Mouse (Mus musculus) CD4-positive, CD25-positive, alpha-beta regulatory T cell, adult 4 months (primary cell): ENCODE data around the gene Hpcal4. TPM values are rescaled to one million over a fixed set of nuclear protein-coding genes. Genes with fewer than 3 reads are reported as not detected.

Experiments used
- ATAC-seq: one replicate; pipeline ENCODE4 v1.8.0; 2017
- polyA plus RNA-seq, 2 experiments: library from polyadenylated mRNA; unstranded; fragments of 100-300 nt; shearing (Covaris generic); gene quantifications; one replicate each; pipeline ENCODE4 v1.2.1; 2017

Gene Hpcal4
- polyA plus RNA-seq, 2 experiments from 2014 or later: not detected

DNA sequence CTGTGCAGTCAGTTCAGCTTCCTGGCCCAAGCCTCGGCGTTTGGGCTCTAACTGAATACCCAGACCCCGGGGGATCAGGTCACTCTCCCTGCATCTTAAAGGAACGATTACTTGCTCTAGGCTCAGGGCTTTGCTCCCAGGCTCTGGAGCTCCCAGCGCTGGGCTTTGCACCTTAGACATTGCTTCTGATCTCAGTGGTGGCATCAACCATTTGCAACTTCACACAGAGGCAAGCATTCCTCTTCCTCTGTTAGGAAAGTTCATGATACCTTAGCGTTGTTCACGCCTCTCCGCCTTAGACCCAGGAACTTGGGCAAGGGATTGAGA is 19.0 kb downstream of the Hpcal4 start:
- ATAC-seq: no peak

DNA sequence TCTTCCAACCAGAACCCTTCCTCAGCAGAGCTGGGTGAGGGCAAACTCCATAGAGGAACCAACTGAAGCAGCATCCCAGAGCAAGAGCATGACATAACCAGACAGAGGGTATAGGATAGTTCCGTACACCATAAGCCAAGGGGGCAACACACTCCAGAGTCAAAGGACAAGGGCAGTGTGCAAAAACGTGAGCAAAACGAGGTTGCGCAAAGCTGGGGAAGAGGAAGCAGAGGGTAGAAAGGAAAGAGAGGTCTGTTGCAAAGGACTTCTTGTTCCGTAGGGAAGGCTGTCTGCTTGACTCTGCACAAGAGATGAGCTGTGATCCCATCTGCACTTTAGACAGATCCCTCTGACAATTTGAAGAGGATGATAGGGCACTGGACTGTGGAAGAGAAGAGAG is 24.3 kb downstream of the Hpcal4 start:
- no peak for ATAC-seq

GRCm38 (mm10) chr4:123210996-123211395 is 28.0 kb downstream of the Hpcal4 start:
- no peak for ATAC-seq

GRCm38 (mm10) chr4:123211453-123211852 is 28.4 kb downstream of the Hpcal4 start:
- no peak for ATAC-seq

DNA sequence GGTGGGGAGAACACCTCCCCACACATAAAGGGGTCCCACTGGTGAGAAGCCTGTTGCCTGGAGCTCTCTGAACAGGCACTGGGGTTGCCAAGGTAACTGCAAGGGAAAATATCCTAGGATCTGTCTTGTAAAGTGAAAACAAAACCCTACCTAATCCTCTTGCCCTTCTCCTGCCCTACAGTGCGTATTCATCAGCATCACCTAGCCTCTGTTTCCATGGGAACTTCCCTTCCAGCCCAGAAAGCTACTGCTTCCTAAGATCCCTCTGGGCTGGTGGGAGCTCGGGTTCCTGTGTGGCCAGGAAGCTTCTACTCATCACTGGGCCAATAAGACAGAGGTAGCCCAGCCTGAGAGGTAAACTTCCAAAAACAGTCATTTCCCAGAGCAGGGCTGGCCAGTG is 29.3 kb downstream of the Hpcal4 start:
- no peak for ATAC-seq

GRCm38 (mm10) chr4:123213975-123214374 is 30.9 kb downstream of the Hpcal4 start:
- ATAC-seq: no peak

DNA sequence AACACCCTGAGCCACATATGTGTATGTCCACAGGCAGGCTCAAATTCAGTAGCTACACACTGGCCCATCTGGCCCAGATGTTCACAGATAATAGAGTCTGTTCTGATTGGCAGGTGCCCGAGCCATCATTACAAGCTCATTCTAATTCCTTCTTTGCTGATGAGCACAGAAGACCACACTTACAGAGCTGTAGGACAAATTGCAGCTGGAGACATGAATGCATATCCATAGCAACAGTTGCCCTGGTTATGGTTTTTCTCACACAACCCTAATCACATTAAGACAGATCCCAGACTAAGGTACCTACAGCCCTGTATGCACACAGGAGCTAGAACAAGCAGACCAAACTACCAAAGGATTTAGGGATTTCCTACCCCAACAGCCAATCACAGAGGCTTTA is 32.3 kb downstream of the Hpcal4 start:
- no peak for ATAC-seq

DNA sequence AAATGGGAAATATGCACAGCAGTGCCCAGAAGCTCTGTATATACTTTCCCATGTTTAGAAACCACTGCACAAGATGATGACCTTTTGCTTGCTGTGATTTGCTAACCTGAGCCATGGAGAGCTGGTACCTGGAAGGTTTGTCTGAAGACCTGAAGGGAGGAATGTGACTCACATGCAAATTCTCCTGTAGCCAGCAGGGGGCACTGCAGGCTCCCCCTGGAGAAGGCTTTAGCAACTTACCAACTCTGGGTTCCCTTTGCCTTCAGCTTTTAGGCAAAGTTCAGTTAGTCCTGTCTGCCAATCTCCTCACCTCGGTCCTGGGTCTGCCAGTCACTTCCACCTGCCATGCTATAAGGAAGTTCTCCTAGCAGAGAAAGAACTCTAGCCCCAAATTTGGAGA is 33.8 kb downstream of the Hpcal4 start:
- no peak for ATAC-seq

GRCm38 (mm10) chr4:123219720-123220357 is 36.8 kb downstream of the Hpcal4 start:
- no peak for ATAC-seq

- ATAC-seq: no peak
Measured at GRCm38 (mm10) chr4:123220637-123221036, 37.6 kb downstream of the Hpcal4 start.

DNA sequence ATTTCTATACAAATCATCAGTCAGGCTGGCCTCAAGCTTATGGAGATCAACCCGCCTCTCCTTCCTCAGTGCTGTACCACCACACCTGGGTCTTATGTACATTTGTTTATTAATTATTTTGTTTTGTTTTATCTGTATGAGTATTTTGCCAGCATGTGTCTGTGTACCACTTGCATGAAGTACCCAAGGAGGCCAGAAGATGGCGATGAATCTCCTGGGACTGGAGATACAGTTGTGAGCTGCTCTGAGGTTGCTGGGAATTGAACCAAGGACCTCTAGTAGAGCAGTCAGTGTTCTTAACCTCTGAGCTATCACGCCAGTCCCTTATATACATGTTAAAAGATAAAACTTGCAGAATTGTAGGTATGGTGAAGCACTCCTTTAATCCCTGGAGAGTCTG is 40.3 kb downstream of the Hpcal4 start:
- no peak for ATAC-seq

GRCm38 (mm10) chr4:123225718-123226403 is 42.8 kb downstream of the Hpcal4 start:
- ATAC-seq: no peak

GRCm38 (mm10) chr4:123227707-123228106 is 44.7 kb downstream of the Hpcal4 start:
- ATAC-seq: no peak

DNA sequence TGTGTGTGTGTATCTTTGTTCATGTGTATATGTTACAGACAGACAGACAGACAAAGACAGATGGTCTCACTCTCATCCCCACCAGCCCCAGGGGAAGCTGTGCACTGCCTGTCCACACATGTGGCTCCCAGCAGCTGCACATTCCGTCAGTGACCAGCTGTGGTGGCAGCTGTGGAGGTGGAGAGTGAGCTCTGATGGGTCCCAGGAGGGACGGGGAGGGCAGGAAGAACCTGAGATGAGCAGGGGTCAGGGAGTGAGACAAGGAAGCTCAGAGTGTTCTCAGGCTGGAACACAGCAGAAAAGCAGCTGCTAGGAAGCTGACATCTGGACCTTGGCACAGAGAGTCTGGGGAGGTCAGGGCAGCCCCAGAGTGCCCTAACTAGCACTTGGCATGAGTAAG is 45.2 kb downstream of the Hpcal4 start:
- no peak for ATAC-seq

DNA sequence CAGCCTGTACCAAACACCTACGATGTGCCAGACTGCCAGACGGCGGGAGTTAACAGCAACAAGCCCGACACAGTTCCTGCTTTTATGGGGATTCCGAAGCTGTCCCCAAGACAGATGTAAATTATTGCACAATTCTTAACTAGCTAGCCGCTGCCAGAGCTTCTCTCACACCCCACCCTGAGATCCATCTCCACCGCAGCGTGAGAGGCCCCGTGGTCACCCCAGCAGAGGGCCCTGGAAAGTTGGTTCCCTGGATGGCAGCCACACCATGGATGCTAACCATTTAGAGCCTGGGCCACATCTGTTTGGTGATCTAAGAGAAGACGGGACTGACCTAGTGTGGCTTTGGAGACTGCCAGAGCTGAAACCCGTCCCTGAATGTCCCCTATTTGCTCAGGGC is 46.1 kb downstream of the Hpcal4 start:
- no peak for ATAC-seq

DNA sequence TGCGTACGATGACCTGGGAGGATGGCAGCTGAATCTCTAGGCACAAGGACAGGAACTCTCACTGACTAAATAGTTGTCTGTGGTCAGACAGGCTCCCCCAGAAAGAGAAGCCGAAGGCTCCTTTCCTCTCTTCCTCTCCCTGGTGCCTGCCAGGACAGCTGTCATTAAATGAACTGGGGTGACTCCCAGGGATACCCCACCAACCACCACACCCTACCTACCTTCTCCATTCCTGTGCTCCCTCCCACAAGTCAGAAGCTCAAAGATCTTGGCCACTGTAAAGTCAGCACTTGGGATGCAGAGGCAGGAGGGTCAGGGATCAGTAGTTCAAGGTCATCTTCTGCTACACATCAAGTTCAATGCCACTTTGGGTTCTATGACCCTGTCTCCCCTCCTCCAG is 49.8 kb downstream of the Hpcal4 start:
- ATAC-seq: no peak

DNA sequence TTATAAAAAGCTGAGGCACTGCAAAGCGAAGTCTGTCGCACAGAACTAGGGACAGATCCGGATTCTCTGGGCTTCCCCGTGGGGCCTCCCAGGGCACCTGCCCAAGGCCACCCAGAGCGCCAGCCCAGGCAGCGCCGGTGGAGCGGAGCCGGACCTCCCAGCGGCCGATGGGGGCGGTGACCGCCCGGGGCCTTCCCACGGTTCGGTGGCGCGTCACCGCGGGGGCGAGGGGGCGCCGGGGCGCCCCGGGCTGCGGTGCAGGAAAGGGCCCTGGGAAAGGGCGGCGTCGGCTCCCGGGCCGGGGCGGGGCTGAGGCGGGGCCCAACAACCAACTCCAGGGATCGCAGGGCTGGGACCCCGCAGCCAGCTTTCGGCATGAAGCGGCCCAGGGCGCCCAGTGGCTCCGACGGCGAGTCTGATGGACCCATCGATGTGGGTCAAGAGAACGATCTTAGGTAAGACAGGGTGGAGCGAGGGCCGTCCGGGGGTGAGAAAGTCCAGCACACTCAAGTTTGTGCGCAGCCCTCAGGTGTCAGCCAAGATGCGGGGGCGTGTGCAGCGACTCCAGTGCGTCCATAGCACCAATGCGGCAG is 50.6 kb downstream of the Hpcal4 start, which contains the start of gene Heyl:
Gene Heyl, plus strand, starts transcription at position 65 of the 593 bp plus-strand sequence.
- no peak for ATAC-seq

- no peak for ATAC-seq
Measured at GRCm38 (mm10) chr4:123235835-123236430, 52.9 kb downstream of the Hpcal4 start.

- no peak for ATAC-seq
Measured at GRCm38 (mm10) chr4:123236431-123237031, 53.5 kb downstream of the Hpcal4 start.

DNA sequence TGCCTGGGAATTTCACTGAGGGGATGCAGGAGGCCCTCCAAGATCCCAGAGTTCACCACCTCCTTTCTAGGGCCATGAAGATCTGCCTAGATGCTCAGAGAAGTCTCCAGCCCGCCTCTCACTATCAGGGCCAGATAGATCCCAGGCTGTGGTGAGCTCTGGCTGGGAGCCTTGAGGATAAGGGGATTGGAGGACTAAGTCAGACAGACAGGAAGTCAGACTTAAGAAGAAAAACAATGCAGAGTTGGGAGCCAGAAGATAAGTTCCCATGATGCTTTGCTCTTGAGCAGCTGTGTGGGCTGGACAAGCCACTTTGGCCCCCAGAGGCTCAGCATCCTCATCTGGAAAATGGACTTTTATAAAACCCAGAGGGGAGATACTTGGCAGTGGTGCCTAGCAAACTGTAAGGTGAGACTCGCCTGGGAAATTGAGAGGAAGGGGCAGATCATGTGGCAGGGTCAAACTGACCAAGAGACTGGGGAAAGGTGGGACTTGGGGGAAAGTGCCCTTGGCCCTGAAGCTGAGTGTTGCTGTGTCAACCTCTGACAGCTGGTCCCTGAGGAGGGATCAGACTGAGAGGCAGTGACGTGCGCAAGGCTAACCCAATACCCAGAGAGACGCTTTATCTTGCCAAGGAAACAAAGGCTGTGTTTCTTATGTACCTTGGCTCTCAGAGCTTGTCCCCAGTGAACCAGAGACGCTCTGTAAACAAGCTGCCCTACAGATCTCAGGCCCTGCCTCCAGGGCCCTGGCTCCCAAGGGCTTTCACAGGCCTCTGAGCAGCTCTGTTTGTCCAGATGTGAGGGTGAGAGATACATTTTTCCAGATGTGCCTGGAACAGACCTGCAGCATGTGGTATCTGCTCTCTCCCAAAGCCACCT is 54.6 kb downstream of the Hpcal4 start:
- no peak for ATAC-seq

DNA sequence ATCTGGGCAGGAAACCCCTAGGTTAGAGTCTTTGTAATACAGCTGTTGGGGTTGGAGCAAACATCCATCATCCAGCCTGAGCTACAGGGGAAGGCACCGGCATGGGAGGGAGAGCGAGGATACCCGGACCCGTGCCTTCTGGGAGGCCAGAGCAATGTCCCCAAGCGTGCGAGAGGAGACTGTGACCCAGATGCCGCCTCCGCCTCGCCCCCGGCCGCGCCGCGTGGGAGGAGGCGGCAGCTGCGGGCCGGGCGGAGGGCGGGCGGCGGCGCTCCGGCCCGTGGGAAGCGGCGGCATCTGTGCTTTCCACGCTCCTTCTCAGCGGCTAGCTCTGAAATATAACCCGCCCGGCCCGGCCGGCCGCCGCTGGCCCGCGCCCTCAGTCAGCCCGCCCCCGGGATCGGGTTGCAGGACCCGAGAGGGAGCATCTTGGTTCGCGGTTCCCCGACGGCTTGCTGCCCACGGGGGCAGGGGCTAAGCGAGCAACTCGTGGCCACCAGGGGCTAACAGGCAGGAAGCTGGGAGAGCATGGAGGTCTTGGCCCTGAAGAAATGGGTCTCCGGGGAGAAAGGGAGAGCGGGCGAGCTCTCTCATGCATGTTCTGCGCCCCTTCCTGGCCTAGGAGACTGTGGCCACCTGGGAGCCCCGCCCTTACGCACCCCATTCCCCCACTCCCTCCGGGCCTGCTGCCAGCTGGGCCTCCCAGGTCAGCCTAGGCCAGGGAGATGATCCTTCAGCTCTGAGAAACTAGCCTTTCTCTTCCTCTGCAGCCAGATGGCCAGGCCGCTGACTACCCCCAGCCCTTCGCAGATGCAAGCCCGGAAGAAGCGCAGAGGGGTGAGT is 56.6 kb downstream of the Hpcal4 start:
- no peak for ATAC-seq
